Mouse (Mus musculus) CH12.LX (cell line): ENCODE data around the gene Meaf6. TPM values are rescaled to one million over a fixed set of nuclear protein-coding genes. Genes with fewer than 3 reads are reported as not detected.

Experiments used
- DNase-seq: peaks from one replicate; pipeline ENCODE4 v3.0.0-alpha.2; 2013; ENCODE audit errors: extremely low read depth
- H3K27ac ChIP-seq: 2 replicates; pipeline ENCODE4 v1.5.1; 2012; ENCODE audit warnings: low read depth, mild to moderate bottlenecking, control low read depth, moderate library complexity; ENCODE audit not compliant: insufficient read depth
- H3K27me3 ChIP-seq: replicated peaks from 2 replicates; pipeline ENCODE3; 2012; ENCODE audit warnings: inconsistent platforms
- H3K36me3 ChIP-seq, 2 experiments: replicated peaks in 1 of 2; 2 replicates each; pipeline versions ENCODE3 to v1.6.1; 2012; ENCODE audit warnings: inconsistent platforms in 1 of 2, low read length in 1 of 2, mild to moderate bottlenecking in 1 of 2, mixed read lengths in 1 of 2, moderate library complexity in 1 of 2; ENCODE audit not compliant: control insufficient read depth in 1 of 2, insufficient read depth in 1 of 2
- H3K4me1 ChIP-seq, 2 experiments: 2 replicates each; pipeline ENCODE4 v1.6.1; 2012; ENCODE audit warnings: inconsistent platforms in 1 of 2, moderate library complexity in 1 of 2; ENCODE audit not compliant: insufficient read depth in 2 of 2, control insufficient read depth in 1 of 2
- H3K4me2 ChIP-seq: 2 replicates; pipeline ENCODE4 v1.6.1; 2012; ENCODE audit warnings: low read depth, mild to moderate bottlenecking, control low read depth; ENCODE audit not compliant: poor library complexity, insufficient read depth, severe bottlenecking
- H3K4me3 ChIP-seq, 3 experiments: fragments of 150-350 bp in 1 of 3; sonication (generic) in 1 of 3; replicated peaks in 1 of 3; 2 replicates each; pipeline versions ENCODE3 to v1.5.1; 2011 to 2012; ENCODE audit warnings: low read depth in 2 of 3, low read length in 2 of 3, mild to moderate bottlenecking in 2 of 3, moderate library complexity in 2 of 3, control low read depth in 1 of 3, improper control_type of control experiment in 1 of 3, inconsistent platforms in 1 of 3, mixed read lengths in 1 of 3; ENCODE audit not compliant: poor library complexity in 1 of 3
- H3K79me2 ChIP-seq: replicated peaks from 2 replicates; pipeline ENCODE4 v1.6.1; 2012; ENCODE audit warnings: mild to moderate bottlenecking, moderate library complexity; ENCODE audit not compliant: control insufficient read depth, poor library complexity, insufficient read depth, severe bottlenecking; ENCODE audit errors: extremely low read depth
- H3K9ac ChIP-seq: 2 replicates; pipeline ENCODE4 v1.6.1; 2012; ENCODE audit warnings: low read depth, mild to moderate bottlenecking, control low read depth, moderate library complexity; ENCODE audit not compliant: insufficient read depth
- H3K9me3 ChIP-seq: replicated peaks from 2 replicates; pipeline ENCODE3; 2012; ENCODE audit warnings: low read length, inconsistent platforms, mixed read lengths
- CHD2 ChIP-seq: IDR thresholded peaks from 2 replicates; pipeline ENCODE4 v1.6.1; 2011; ENCODE audit warnings: low read length, improper control_type of control experiment
- E2F4 ChIP-seq: IDR thresholded peaks from 2 replicates; pipeline ENCODE4 v1.6.1; 2011; ENCODE audit warnings: low read depth, low read length, improper control_type of control experiment; ENCODE audit not compliant: insufficient replicate concordance
- EP300 ChIP-seq: IDR thresholded peaks from 2 replicates; pipeline ENCODE4 v1.6.1; 2011; ENCODE audit warnings: low read length, improper control_type of control experiment
- GABPA ChIP-seq: IDR thresholded peaks from 2 replicates; pipeline ENCODE4 v1.6.1; 2012; ENCODE audit warnings: low read depth, low read length, improper control_type of control experiment, inconsistent platforms; ENCODE audit not compliant: insufficient replicate concordance
- JUN ChIP-seq: IDR thresholded peaks from 2 replicates; pipeline ENCODE4 v1.6.1; 2011; ENCODE audit warnings: low read depth, mild to moderate bottlenecking, low read length, improper control_type of control experiment, moderate library complexity; ENCODE audit not compliant: insufficient read depth
- KAT2A ChIP-seq: IDR thresholded peaks from 2 replicates; pipeline ENCODE4 v1.6.1; 2012; ENCODE audit warnings: low read length, improper control_type of control experiment, inconsistent platforms; ENCODE audit not compliant: insufficient replicate concordance
- MAFK ChIP-seq: IDR thresholded peaks from 2 replicates; pipeline ENCODE4 v1.6.1; 2011; ENCODE audit warnings: low read length, improper control_type of control experiment; ENCODE audit not compliant: insufficient replicate concordance
- MAZ ChIP-seq: IDR thresholded peaks from 2 replicates; pipeline ENCODE4 v1.6.1; 2012; ENCODE audit warnings: low read depth, mild to moderate bottlenecking, inconsistent platforms, low read length, improper control_type of control experiment, moderate library complexity
- MXI1 ChIP-seq: IDR thresholded peaks from 2 replicates; pipeline ENCODE4 v1.6.1; 2011; ENCODE audit warnings: mild to moderate bottlenecking, low read depth, low read length, improper control_type of control experiment
- MYC ChIP-seq: IDR thresholded peaks from 2 replicates; pipeline ENCODE4 v1.6.1; 2011; ENCODE audit warnings: low read depth, mild to moderate bottlenecking, improper control_type of control experiment, low read length
- RCOR1 ChIP-seq: conservative IDR thresholded peaks from 2 replicates; pipeline ENCODE4 v1.6.1; 2012; ENCODE audit warnings: low read depth, mild to moderate bottlenecking, inconsistent platforms, low read length, improper control_type of control experiment
- SIN3A ChIP-seq: IDR thresholded peaks from 2 replicates; pipeline ENCODE4 v1.6.1; 2012; ENCODE audit warnings: low read length, improper control_type of control experiment, inconsistent platforms
- ZC3H11A ChIP-seq: IDR thresholded peaks from 2 replicates; pipeline ENCODE4 v1.6.1; 2012; ENCODE audit warnings: low read depth, mild to moderate bottlenecking, inconsistent platforms, low read length, improper control_type of control experiment
- ZKSCAN1 ChIP-seq: IDR thresholded peaks from 2 replicates; pipeline ENCODE4 v1.6.1; 2012; ENCODE audit warnings: low read depth, inconsistent platforms, low read length, improper control_type of control experiment, borderline replicate concordance
- ZNF384 ChIP-seq: IDR thresholded peaks from 2 replicates; pipeline ENCODE4 v1.6.1; 2012; ENCODE audit warnings: low read depth, low read length, improper control_type of control experiment, inconsistent platforms
- dilution Hi-C: fragments of 300-500 bp; cut with MboI; formaldehyde crosslinking; loops from 2 replicates; pipeline ENCODE4 v1.14.3; 2020; ENCODE audit warnings: low sequenced_read_pairs; ENCODE audit not compliant: extremely low pct_unique_long_range_greater_than_20kb, extremely low pct_ligation_motif_present
- in situ Hi-C: fragments of 300-500 bp; cut with MboI; formaldehyde crosslinking; loops from 3 replicates; pipeline ENCODE4 v1.14.3; 2019; ENCODE audit warnings: low sequenced_read_pairs, low pct_ligation_motif_present, low pct_unique_long_range_greater_than_20kb, mixed read lengths
- polyA plus RNA-seq: library from polyadenylated mRNA; unstranded; fragments of >175 nt; gene quantifications from 2 replicates; pipeline ENCODE4 v1.2.1, GENCODE M21; 2012; ENCODE audit warnings: low read depth; ENCODE audit not compliant: insufficient read length
- total RNA-seq, 2 experiments: library from RNA; depleted of rRNA; stranded (reverse); fragments of 300-350 nt in 1 of 2; fragments of >200 nt in 1 of 2; gene quantifications; 2 replicates each; pipeline ENCODE4 v1.2.3; 2012 to 2014

Meaf6 gene
- total and polyA plus RNA-seq, 3 experiments, result 26.4 to 52.8 (median 29.3) TPM

DNA sequence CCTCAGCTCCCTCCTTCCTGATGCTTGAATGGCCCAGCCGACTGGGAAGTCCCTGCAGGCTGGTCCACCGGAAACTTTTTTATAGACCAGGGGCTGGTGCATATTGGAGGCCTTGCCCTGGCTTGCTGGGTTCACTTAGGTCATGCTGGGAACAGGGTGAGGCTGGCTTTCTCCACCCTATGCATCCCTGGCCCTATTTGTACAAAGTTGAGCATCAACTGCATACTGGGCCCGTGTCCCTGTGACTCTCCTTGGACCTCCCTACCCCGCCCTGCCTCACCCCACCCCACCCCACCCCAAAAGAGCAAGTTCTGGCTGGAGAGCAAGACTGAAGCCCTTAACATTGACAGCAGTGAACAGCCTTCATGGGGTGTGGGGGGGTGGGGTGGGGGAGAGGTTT is 49.3 kb downstream of the Meaf6 start:
- no peaks in the 10 kb centered on the region for H3K9me3 ChIP-seq
- H3K4me1 ChIP-seq, result peaks cover 10 to 24% of the 10 kb centered on the region in 2 experiments
- no peaks in the 10 kb centered on the region for H3K79me2 ChIP-seq
- no peak overlapping the region for H3K4me2 ChIP-seq
- dilution Hi-C loops (no loop called here), in situ Hi-C loops (no loop called here)
- TF ChIP-seq KAT2A, result no peak
- TF ChIP-seq MAFK, result no peak
- no peak for TF ChIP-seq EP300
- no peak for TF ChIP-seq SIN3A
- TF ChIP-seq ZKSCAN1, result no peak
- TF ChIP-seq MYC, result no peak
- TF ChIP-seq CHD2, result no peak
- TF ChIP-seq MAZ, result no peak
- no peak for TF ChIP-seq E2F4
- no peak overlapping the region for H3K27ac ChIP-seq
- H3K4me3 ChIP-seq, result no peak overlapping the region
- H3K9ac ChIP-seq, result no peak overlapping the region
- no peaks in the 10 kb centered on the region for H3K27me3 ChIP-seq
- H3K36me3 ChIP-seq, result no peaks in the 10 kb centered on the region
- no peak for DNase-seq

DNA sequence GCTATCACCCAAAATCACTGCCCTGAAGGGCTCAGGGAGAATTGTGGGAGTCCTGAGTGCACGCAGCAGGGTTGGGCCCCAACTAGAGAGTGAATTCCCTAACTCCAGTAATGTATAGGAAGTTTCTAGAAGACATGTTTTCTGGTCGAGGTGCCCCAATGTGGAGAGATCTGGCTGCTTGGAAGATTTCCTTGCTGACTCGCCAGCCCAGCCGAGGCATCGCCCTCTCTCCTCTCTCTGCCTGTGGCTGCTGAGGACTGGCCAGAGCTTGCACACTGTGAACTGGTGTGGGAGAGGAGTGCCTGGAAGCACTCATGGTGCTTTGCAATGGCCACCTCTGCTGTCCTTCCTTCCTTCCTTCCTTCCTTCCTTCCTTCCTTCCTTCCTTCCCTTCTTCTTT is 49.7 kb downstream of the Meaf6 start:
- TF ChIP-seq KAT2A, result no peak
- TF ChIP-seq ZNF384, result no peak
- no peak for TF ChIP-seq CHD2
- dilution Hi-C loops, result no loop called here

DNA sequence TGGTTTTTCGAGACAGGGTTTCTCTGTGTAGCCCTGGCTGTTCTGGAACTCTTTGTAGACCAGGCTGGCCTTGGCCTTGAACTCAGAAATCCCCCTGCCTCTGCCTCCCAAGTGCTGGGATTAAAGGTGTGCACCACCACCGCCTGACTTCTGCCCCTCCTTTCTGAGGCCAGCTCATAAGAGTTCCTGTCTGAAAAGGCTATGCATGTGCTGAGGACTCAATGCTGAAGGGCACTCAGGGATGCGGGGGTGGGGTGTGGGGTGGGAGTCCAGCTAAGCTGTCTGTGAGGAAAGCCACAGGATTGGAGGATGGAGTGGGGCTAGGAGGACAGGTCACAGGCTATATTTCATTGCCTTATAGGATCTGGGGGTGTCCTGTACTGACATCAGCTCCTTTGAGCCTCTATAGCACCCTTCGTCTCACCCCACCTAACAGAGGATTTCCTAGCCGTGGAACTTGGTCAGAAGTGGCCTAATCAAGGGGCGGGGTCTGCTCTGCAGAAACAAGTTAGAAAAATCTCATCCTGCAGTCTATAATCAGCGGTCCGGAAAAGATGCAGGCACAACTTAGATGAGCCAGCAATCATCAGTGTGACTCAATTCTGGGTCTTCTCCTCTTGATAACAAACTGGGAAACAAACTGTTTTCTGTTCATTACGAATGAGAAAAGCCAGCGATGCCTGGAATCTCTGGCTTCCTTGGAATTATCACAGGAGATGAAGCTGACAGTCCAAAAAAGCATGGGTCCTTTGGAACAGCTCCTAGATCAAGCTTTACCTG is 50.3 kb downstream of the Meaf6 start:
- no peak for DNase-seq
- H3K27ac ChIP-seq, result no peak overlapping the region

More for the DNA sequence above, 49.7 kb downstream of the Meaf6 start:
- no peak overlapping the region for H3K4me3 ChIP-seq
- no peak overlapping the region for H3K9ac ChIP-seq
- H3K36me3 ChIP-seq, result no peaks in the 10 kb centered on the region
- H3K9me3 ChIP-seq, result no peaks in the 10 kb centered on the region
- H3K27ac ChIP-seq, result no peak overlapping the region
- no peak for DNase-seq
- H3K4me1 ChIP-seq, result peaks cover 10 to 24% of the 10 kb centered on the region in 2 experiments
- no peak overlapping the region for H3K4me2 ChIP-seq
- H3K27me3 ChIP-seq, result no peaks in the 10 kb centered on the region
- in situ Hi-C loops, result no loop called here
- H3K79me2 ChIP-seq, result no peaks in the 10 kb centered on the region

More for the DNA sequence above, 50.3 kb downstream of the Meaf6 start:
- in situ Hi-C loops, result no loop called here
- Histone ChIP-seq H3K9ac (no peak overlapping the region), H3K27me3 (no peaks in the 10 kb centered on the region), H3K4me3 (no peak overlapping the region), H3K79me2 (no peaks in the 10 kb centered on the region), H3K4me2 (no peak overlapping the region), H3K4me1 (peaks cover 10 to 24% of the 10 kb centered on the region in 2 experiments), H3K36me3 (no peaks in the 10 kb centered on the region), H3K9me3 (no peaks in the 10 kb centered on the region)
- dilution Hi-C loops, result no loop called here
- TF ChIP-seq JUN (no peak), GABPA (no peak), MXI1 (no peak), RCOR1 (no peak), EP300 (no peak), ZC3H11A (no peak), MAFK (no peak)
